Mouse (Mus musculus): ENCODE measurements at regions not wholly inside any gene's neighbourhood (a gene's known extent, or its start where the extent isn't known, plus 50 kb on each side); places are given as distances from the start of the nearest gene placed in this dataset.

DNA sequence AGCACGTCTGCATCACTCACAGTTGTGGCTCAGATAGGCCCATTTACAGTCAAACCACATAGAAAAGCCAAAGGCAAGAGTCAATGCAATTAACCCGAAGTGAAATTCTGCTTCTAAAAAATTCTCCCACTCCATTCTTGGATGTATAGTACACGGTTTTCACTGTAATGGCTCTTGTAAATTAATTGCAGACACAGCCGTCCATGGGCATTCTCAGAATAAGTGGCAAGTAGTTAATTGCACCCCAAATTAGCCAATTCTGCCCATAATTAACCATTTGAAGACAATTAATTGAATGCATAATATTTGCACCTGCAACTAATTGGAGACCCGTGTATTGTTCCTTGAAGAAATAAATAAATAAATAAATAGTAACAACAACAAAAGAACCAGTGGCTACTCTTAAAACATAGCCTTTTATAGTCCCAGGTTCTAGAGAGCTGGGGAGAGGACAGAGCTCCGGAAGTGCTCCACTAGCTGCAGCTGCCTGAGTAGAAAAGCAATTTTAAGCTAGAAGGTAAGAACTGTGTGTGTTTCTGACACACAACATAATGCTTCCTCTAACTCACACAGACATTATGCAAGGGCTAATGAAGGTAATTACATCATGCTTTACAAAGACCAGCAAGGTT is 266.2 kb downstream of the Sox11 start:
- no peaks in the 10 kb centered on the region for H3K36me3 ChIP-seq (ENCODE audit: control insufficient read depth, insufficient read depth, low read length)
- WGBS = 78% methylated on average over 6 of the region's 6 CpGs
- H3K9ac ChIP-seq (ENCODE audit: low read depth, low read length) = no peak overlapping the region
- H3K4me1 ChIP-seq (ENCODE audit: control insufficient read depth, insufficient read depth, low read length) = no peaks in the 10 kb centered on the region
- no peak for ATAC-seq
- H3K9me3 ChIP-seq (ENCODE audit: control insufficient read depth, low read length) = no peaks in the 10 kb centered on the region
- no peak overlapping the region for H3K4me3 ChIP-seq (ENCODE audit: low read length)
- H3K4me2 ChIP-seq (ENCODE audit: low read depth, low read length) = no peak overlapping the region
- H3K27ac ChIP-seq (ENCODE audit: low read length) = no peak overlapping the region
- H3K27me3 ChIP-seq (replicated peaks; ENCODE audit: control insufficient read depth, insufficient read depth, low read length) = no peaks in the 10 kb centered on the region

DNA sequence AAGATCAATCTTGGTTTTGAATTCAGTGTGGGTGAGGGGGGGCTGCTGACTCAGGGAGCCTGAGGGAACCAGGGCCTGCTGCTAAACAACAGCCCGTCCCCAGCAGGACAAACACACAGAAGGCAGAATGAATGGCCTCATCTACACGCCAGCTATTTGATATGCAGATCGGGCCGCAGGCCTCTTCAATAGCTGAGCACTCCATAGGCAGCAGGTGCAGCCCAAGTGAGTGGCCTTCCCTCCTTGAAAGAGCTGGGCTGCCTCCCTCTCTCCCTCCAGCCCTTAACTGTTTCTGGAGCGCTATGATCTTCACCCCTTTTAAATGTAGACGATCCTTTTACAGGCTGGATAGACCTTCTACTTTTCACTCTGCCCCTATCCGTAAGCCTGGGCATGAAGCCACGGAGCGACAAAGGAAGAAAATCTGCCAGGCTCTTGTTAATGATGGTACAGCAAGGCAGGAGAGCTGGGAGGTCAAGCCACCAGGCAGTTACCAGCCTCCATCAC is 277.3 kb downstream of the Sox11 start:
- Histone ChIP-seq H3K9ac (ENCODE audit: low read depth, low read length) (no peak overlapping the region), H3K27ac (ENCODE audit: low read length) (no peak overlapping the region), H3K4me2 (ENCODE audit: low read depth, low read length) (no peak overlapping the region), H3K9me3 (ENCODE audit: control insufficient read depth, low read length) (no peaks in the 10 kb centered on the region), H3K27me3 (replicated peaks; ENCODE audit: control insufficient read depth, insufficient read depth, low read length) (no peaks in the 10 kb centered on the region), H3K4me1 (ENCODE audit: control insufficient read depth, insufficient read depth, low read length) (peaks cover 9% of the 10 kb centered on the region; the same call in 1 of the 2 replicates), H3K36me3 (ENCODE audit: control insufficient read depth, insufficient read depth, low read length) (no peaks in the 10 kb centered on the region), H3K4me3 (ENCODE audit: low read length) (no peak overlapping the region)
- no peak for ATAC-seq
- WGBS = 51% methylated on average over 9 of the region's 9 CpGs

DNA sequence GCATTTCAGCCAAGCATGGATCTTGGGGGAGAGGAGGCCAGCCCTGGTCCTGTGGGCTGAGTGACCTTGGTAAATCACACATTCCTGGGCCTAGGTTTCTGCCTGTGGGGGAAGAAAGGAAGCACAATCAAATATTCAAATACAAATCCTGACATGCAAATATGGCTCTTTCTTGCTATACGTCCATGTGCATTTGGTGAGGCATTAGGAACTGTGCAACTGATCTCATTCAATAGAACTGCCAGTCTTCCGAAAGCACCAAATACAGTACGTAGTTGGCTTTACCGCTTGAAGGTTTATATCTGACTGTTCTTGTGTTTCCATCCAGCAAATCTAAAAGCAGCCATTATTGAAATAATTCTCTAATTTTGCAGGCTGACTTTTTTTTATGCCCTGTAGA is 278.9 kb downstream of the Sox11 start:
- H3K36me3 ChIP-seq (ENCODE audit: control insufficient read depth, insufficient read depth, low read length) = no peaks in the 10 kb centered on the region
- H3K4me2 ChIP-seq (ENCODE audit: low read depth, low read length) = no peak overlapping the region
- no peaks in the 10 kb centered on the region for H3K27me3 ChIP-seq (replicated peaks; ENCODE audit: control insufficient read depth, insufficient read depth, low read length)
- no peak for ATAC-seq
- no peaks in the 10 kb centered on the region for H3K9me3 ChIP-seq (ENCODE audit: control insufficient read depth, low read length)
- no peak overlapping the region for H3K9ac ChIP-seq (ENCODE audit: low read depth, low read length)
- peaks cover 9% of the 10 kb centered on the region; the same call in 1 of the 2 replicates for H3K4me1 ChIP-seq (ENCODE audit: control insufficient read depth, insufficient read depth, low read length)
- H3K27ac ChIP-seq (ENCODE audit: low read length) = no peak overlapping the region
- 94% methylated on average over 4 of the region's 4 CpGs for WGBS
- no peak overlapping the region for H3K4me3 ChIP-seq (ENCODE audit: low read length)

DNA sequence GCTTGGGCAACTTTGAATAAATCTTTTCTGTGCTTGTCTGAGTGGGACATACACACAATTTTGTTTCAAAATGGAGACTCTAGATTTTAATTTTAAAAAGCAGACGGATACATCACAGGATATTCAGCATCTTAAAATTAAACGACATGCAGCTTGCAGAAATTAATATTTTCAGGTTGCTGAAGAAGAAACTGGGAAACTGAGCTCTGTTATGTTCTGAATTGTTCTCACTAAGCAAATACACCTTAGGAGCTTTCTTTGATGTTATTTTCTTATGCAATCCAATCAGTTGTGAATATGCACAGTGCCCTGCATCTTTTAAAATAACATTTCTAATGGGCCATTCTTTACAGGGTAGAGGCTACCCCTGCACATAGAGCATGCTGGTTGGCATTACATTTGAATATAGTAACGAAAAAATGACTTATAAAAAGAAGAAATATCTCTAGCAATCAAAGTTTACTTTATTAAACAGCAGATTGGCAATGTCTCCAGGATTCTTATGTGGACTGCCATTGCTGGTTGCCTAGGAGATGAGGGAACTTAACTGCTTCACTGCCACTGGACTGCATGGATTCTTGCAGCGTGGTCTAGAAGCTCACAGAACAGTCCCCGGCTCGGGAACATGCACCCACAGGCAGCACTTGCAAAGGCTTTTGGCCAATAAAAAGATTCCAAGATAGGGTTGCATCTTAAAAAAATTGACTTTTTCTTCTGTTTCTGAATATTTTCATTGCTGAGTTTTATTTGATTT is 279.7 kb downstream of the Sox11 start:
- H3K27me3 ChIP-seq (replicated peaks; ENCODE audit: control insufficient read depth, insufficient read depth, low read length) = no peaks in the 10 kb centered on the region
- H3K36me3 ChIP-seq (ENCODE audit: control insufficient read depth, insufficient read depth, low read length) = no peaks in the 10 kb centered on the region
- H3K9me3 ChIP-seq (ENCODE audit: control insufficient read depth, low read length) = no peaks in the 10 kb centered on the region
- peak overlapping the region; percentile 65 for H3K4me2 ChIP-seq (ENCODE audit: low read depth, low read length)
- WGBS = 69% methylated on average over 6 of the region's 6 CpGs
- peaks cover 9% of the 10 kb centered on the region; the same call in 1 of the 2 replicates for H3K4me1 ChIP-seq (ENCODE audit: control insufficient read depth, insufficient read depth, low read length)
- no peak overlapping the region for H3K4me3 ChIP-seq (ENCODE audit: low read length)
- ATAC-seq = no peak
- H3K9ac ChIP-seq (ENCODE audit: low read depth, low read length) = no peak overlapping the region
- H3K27ac ChIP-seq (ENCODE audit: low read length) = no peak overlapping the region

DNA sequence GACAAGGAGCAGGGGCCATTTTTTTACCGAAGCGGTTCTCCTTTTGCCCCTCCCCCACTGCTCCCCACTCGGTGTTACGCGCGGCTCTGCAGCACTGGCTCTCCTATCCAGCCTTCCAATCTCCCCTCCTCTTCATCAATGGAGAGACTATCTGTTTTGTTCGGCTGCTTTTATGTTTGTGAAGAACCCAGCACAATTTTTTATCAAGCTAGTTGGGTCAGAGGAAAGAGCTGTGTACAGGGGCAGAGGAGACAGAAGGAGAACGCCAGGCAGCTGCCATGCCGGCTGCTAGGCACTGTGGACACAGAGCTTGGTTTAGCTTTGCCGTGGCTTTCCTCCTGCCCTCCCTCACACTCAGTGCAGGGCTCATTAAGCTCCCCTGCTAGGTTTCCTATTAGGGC is 280.3 kb downstream of the Sox11 start:
- Histone ChIP-seq H3K36me3 (ENCODE audit: control insufficient read depth, insufficient read depth, low read length) (no peaks in the 10 kb centered on the region), H3K4me1 (ENCODE audit: control insufficient read depth, insufficient read depth, low read length) (peaks cover 9% of the 10 kb centered on the region; the same call in 1 of the 2 replicates), H3K9ac (ENCODE audit: low read depth, low read length) (peak overlapping the region; percentile 37; the same call in 1 of the 2 replicates), H3K4me3 (ENCODE audit: low read length) (peak overlapping the region; percentile 33), H3K27ac (ENCODE audit: low read length) (no peak overlapping the region), H3K27me3 (replicated peaks; ENCODE audit: control insufficient read depth, insufficient read depth, low read length) (no peaks in the 10 kb centered on the region), H3K9me3 (ENCODE audit: control insufficient read depth, low read length) (no peaks in the 10 kb centered on the region), H3K4me2 (ENCODE audit: low read depth, low read length) (peak overlapping the region; percentile 65)
- WGBS = 2% methylated on average over 10 of the region's 10 CpGs
- ATAC-seq = peak; percentile 65; the same call in 1 of the 2 replicates

DNA sequence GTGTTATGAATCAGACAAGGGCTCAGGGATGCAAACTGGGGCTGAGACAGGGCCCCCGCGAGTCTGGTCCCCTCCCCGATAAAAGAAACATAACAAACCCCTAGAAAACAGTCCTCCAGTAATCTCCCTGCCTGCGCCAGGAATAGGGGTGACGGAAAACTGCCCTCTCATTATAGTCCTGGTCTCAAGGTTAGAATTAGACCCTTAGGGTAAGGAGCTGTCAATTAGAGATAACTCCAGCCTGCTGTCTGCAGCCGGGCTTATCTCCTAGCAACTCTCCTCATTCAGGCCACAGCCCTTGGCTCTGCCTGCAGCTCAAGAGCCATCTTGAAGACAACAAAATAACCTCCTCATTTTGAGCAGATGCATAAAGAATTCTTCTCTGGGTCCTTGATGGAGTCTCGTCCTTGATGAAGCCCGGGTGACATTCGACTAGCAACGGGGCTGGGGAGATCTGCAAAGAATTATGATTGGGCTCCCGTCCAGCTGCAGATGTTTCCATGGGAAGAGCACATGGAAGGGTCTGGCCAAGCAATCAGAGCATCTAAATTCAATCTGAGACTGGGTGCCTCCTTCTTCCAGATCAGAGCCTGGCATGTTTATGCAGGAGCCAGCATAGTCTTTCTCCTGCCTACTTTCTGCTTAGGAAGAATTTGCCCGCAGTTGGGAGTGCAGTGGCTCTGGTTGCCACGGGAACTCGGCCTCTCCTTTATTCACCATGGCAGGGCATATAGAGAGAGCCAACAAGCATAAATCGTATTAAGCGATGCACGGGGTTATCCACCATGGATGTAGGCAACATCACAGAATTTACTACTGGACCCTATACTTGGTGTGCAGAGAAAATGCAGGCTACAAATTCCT is 281.2 kb downstream of the Sox11 start:
- Histone ChIP-seq H3K9me3 (ENCODE audit: control insufficient read depth, low read length) (no peaks in the 10 kb centered on the region), H3K4me3 (ENCODE audit: low read length) (no peak overlapping the region), H3K27ac (ENCODE audit: low read length) (no peak overlapping the region), H3K36me3 (ENCODE audit: control insufficient read depth, insufficient read depth, low read length) (no peaks in the 10 kb centered on the region), H3K4me2 (ENCODE audit: low read depth, low read length) (0 out of 2 replicates have a peak overlapping the region, but pooled peaks have one; percentile 65), H3K4me1 (ENCODE audit: control insufficient read depth, insufficient read depth, low read length) (peaks cover 9% of the 10 kb centered on the region; the same call in 1 of the 2 replicates), H3K9ac (ENCODE audit: low read depth, low read length) (no peak overlapping the region), H3K27me3 (replicated peaks; ENCODE audit: control insufficient read depth, insufficient read depth, low read length) (no peaks in the 10 kb centered on the region)
- WGBS = 20% methylated on average over 17 of the region's 17 CpGs
- peak; percentile 46 for ATAC-seq

DNA sequence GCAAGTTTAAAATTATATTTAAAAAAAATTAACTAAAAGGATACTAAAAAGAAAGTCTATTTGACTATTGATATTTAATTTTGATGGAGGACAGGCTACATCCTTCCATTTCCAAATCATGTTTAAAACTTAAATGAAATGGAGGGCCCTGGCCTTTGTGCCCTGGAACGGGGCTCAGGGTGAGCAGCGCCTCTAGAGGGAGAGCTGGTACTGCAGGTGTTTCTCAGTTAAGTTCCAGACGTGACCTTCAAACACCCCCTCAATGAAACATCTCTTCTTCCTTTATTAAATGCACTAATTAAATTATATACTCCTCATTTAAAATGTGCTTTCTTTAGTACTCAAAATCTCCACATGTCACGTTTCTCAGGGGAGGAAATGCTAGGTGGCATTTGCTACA is 282.5 kb downstream of the Sox11 start:
- H3K27ac ChIP-seq (ENCODE audit: low read length) = no peak overlapping the region
- no peaks in the 10 kb centered on the region for H3K27me3 ChIP-seq (replicated peaks; ENCODE audit: control insufficient read depth, insufficient read depth, low read length)
- WGBS = 45% methylated on average over 4 of the region's 4 CpGs
- H3K4me3 ChIP-seq (ENCODE audit: low read length) = no peak overlapping the region
- H3K9me3 ChIP-seq (ENCODE audit: control insufficient read depth, low read length) = no peaks in the 10 kb centered on the region
- H3K36me3 ChIP-seq (ENCODE audit: control insufficient read depth, insufficient read depth, low read length) = no peaks in the 10 kb centered on the region
- peaks cover 9% of the 10 kb centered on the region; the same call in 1 of the 2 replicates for H3K4me1 ChIP-seq (ENCODE audit: control insufficient read depth, insufficient read depth, low read length)
- no peak for ATAC-seq
- H3K4me2 ChIP-seq (ENCODE audit: low read depth, low read length) = no peak overlapping the region
- no peak overlapping the region for H3K9ac ChIP-seq (ENCODE audit: low read depth, low read length)

DNA sequence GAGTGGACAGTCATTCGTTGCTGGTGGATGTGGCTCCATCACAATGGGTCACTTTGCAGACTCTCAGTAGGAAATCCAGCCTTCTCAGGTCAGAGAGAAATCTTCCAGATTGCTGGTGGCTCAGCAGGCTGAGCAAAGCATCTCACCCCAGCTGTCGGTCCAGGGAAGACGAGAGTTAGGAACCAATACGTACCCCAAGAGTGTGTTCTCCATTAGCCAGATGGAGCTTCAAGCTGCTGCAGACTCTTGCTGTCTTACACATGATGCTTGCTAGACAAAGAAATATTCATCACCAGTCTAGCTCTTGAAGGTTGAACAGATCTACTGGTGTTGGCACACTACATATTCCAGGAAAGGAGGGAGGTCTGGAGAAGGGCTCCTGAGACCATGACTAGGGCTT is 288.0 kb downstream of the Sox11 start:
- Histone ChIP-seq H3K4me1 (ENCODE audit: control insufficient read depth, insufficient read depth, low read length) (no peaks in the 10 kb centered on the region), H3K36me3 (ENCODE audit: control insufficient read depth, insufficient read depth, low read length) (no peaks in the 10 kb centered on the region), H3K4me3 (ENCODE audit: low read length) (no peak overlapping the region), H3K27ac (ENCODE audit: low read length) (no peak overlapping the region), H3K27me3 (replicated peaks; ENCODE audit: control insufficient read depth, insufficient read depth, low read length) (no peaks in the 10 kb centered on the region), H3K9me3 (ENCODE audit: control insufficient read depth, low read length) (no peaks in the 10 kb centered on the region), H3K9ac (ENCODE audit: low read depth, low read length) (no peak overlapping the region), H3K4me2 (ENCODE audit: low read depth, low read length) (no peak overlapping the region)
- no peak for ATAC-seq
- 88% methylated on average over 4 of the region's 4 CpGs for WGBS

DNA sequence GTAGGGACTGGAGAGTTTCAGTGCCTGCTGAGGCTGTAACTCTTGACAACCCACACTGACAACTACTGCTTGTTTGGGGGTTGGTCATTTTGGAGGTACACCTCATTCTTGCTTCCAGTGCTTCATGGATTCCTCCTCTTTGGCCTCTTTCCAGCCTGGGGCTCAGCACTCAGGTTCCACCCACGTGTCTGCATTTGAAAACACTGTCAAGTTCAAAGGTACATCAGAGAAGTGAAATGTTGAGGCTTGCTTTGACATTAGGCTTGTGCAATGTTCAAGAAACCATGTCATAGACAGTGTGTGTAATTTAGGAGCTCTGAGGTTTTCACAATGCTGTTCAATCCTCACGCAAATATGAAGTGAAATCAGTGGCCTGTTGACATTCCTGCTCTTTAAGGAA is 304.5 kb downstream of the Sox11 start:
- 57% methylated on average over 2 of the region's 2 CpGs for WGBS
- Histone ChIP-seq H3K36me3 (ENCODE audit: control insufficient read depth, insufficient read depth, low read length) (no peaks in the 10 kb centered on the region), H3K27me3 (replicated peaks; ENCODE audit: control insufficient read depth, insufficient read depth, low read length) (no peaks in the 10 kb centered on the region), H3K4me1 (ENCODE audit: control insufficient read depth, insufficient read depth, low read length) (no peaks in the 10 kb centered on the region), H3K4me3 (ENCODE audit: low read length) (no peak overlapping the region), H3K27ac (ENCODE audit: low read length) (no peak overlapping the region), H3K9ac (ENCODE audit: low read depth, low read length) (no peak overlapping the region), H3K9me3 (ENCODE audit: control insufficient read depth, low read length) (no peaks in the 10 kb centered on the region), H3K4me2 (ENCODE audit: low read depth, low read length) (no peak overlapping the region)
- ATAC-seq = no peak
